ENCODE assay signal across 14 mouse cellular contexts in the genomic region with DNA sequence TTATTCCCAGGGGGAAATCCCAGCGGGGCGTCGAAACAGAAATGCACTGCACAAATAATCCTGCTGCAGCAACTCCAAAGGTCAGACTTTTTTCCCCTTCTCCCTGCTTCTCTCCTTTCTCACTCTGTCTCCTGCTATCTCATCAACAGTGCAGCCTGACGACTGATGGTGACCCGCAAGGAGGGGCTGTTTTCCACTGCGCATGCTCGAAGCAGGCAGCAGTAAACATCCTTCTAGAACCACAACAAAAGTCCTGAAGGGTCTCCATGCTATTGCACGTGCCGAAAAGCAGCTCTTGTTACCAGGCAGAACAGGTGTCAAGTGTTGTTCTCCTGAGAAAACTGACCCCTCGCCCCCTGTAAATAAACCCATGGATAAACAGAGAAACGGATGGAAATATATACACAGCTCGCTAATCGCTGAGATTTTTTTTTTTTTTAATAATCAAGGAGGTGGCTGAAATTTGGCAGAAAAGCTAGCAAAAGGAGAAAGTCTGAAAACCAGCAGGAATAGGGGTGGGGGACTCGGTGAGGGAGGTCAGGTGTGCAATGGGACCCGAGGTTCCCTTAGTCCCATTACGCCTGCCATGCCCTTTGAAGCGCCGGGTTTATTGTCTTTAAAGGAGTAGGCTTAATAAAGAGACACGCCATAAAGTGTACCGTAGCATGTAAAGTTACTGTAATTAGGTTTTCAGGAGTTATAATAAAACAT.
DNase-seq lines count a peak whose midpoint lies in the region; ATAC-seq and TF ChIP-seq lines count a peak whose summit lies in the region.
"Had no signal": no experiment of that assay in that cellular context is flagged by ENCODE, and none has a peak within 500 bp of the region (broad histone marks: within the 10 kb centered on the region; RNA-seq: fewer than 3 reads in every experiment).

No protein-coding gene starts in this region.

- no peak overlapping the region for H3K9ac ChIP-seq in heart, embryonic 13.5 days
- H3K9ac ChIP-seq in lung, embryonic 14.5 days, result no peak overlapping the region
- H3K9ac ChIP-seq in hindbrain, embryonic 12.5 days, result no peak overlapping the region
- H3K9ac ChIP-seq: liver, embryonic 15.5 days had no signal

- no peak for TF ChIP-seq CTCF in lung, embryonic 14.5 days (IDR thresholded peaks at IDR 0.05; ENCODE audit: low read depth)

- 0 out of 2 replicates have a peak overlapping the region, but pooled peaks have one; percentile 5 for H3K4me2 ChIP-seq in heart, embryonic 13.5 days
- peak overlapping the region; percentile 36 for H3K4me2 ChIP-seq in lung, embryonic 14.5 days
- no peak overlapping the region for H3K4me2 ChIP-seq in hindbrain, embryonic 12.5 days (replicated peaks)
- H3K4me2 ChIP-seq: liver, embryonic 15.5 days had no signal

- no peak overlapping the region for H3K27ac ChIP-seq in heart, embryonic 13.5 days (replicated peaks)
- no peak overlapping the region for H3K27ac ChIP-seq in lung, embryonic 14.5 days (ENCODE audit: low read depth)
- no peak overlapping the region for H3K27ac ChIP-seq in hindbrain, embryonic 12.5 days
- H3K27ac ChIP-seq: liver, embryonic 15.5 days had no signal

- H3K27me3 ChIP-seq in heart, embryonic 13.5 days (replicated peaks), result no peaks in the 10 kb centered on the region
- H3K27me3 ChIP-seq in lung, embryonic 14.5 days (ENCODE audit: insufficient read depth, low read length), result peaks cover 24% of the 10 kb centered on the region
- no peaks in the 10 kb centered on the region for H3K27me3 ChIP-seq in hindbrain, embryonic 12.5 days
- H3K27me3 ChIP-seq: liver, embryonic 15.5 days had no signal

- DNase-seq in heart, adult 8-10 months (ENCODE audit: low spot score), result no peak
- no peak for DNase-seq in lung, embryonic 14.5 days
- no peak for DNase-seq in lung, adult 18-20 months
- peak; percentile 39 for DNase-seq in kidney, postnatal 10 days
- peak; percentile 17 for DNase-seq in retina, postnatal 7 days (ENCODE audit: low read depth, low spot score)
- DNase-seq in cerebellum, postnatal 36 days, result no peak
- DNase-seq: adrenal gland, adult 2 months; cerebellum, postnatal 14 days; thymus, postnatal 25 days had no signal

- H3K9me3 ChIP-seq in heart, embryonic 13.5 days, result no peaks in the 10 kb centered on the region
- H3K9me3 ChIP-seq in lung, embryonic 14.5 days (ENCODE audit: low read depth, low read length), result no peaks in the 10 kb centered on the region
- no peaks in the 10 kb centered on the region for H3K9me3 ChIP-seq in hindbrain, embryonic 12.5 days (replicated peaks)
- H3K9me3 ChIP-seq: liver, embryonic 15.5 days had no signal

- H3K4me3 ChIP-seq in heart, embryonic 13.5 days, result no peak overlapping the region
- no peak overlapping the region for H3K4me3 ChIP-seq in lung, embryonic 14.5 days (ENCODE audit: low read depth, low read length)
- H3K4me3 ChIP-seq in hindbrain, embryonic 12.5 days, result no peak overlapping the region
- H3K4me3 ChIP-seq: liver, embryonic 15.5 days; myocyte had no signal

- peaks cover 11% of the 10 kb centered on the region for H3K4me1 ChIP-seq in heart, embryonic 13.5 days
- H3K4me1 ChIP-seq in lung, embryonic 14.5 days (ENCODE audit: insufficient read depth), result no peaks in the 10 kb centered on the region
- H3K4me1 ChIP-seq in hindbrain, embryonic 12.5 days, result peaks cover 11% of the 10 kb centered on the region
- H3K4me1 ChIP-seq: liver, embryonic 15.5 days had no signal

- WGBS in heart, embryonic 13.5 days, result 64% methylated on average over 20 of the region's 20 CpGs
- WGBS in lung, embryonic 14.5 days, result 47% methylated on average over 20 of the region's 20 CpGs
- 71% methylated on average over 20 of the region's 20 CpGs for WGBS in hindbrain, embryonic 12.5 days

- no peaks in the 10 kb centered on the region for H3K36me3 ChIP-seq in heart, embryonic 13.5 days
- no peaks in the 10 kb centered on the region for H3K36me3 ChIP-seq in lung, embryonic 14.5 days (ENCODE audit: insufficient read depth)
- H3K36me3 ChIP-seq in hindbrain, embryonic 12.5 days, result no peaks in the 10 kb centered on the region
- H3K36me3 ChIP-seq: liver, embryonic 15.5 days had no signal

- ATAC-seq in heart, embryonic 13.5 days (ENCODE audit: extremely low read depth, insufficient number of reproducible peaks, low FRiP score, low TSS enrichment), result no peak
- no peak for ATAC-seq in lung, embryonic 14.5 days (ENCODE audit: insufficient read depth)
- ATAC-seq in hindbrain, embryonic 12.5 days (ENCODE audit: low FRiP score), result no peak
- ATAC-seq: Patski had no signal

Comparison
In these comparisons a context has a peak if more than half of its experiments do, and no peak if none do; other contexts are left out.
1. DNase-seq: peak in kidney, postnatal 10 days (single experiment) and retina, postnatal 7 days (single experiment); none in heart, adult 8-10 months (single experiment), lung, embryonic 14.5 days (single experiment), lung, adult 18-20 months (0 of 2) and cerebellum, postnatal 36 days (0 of 2).